Mouse (Mus musculus) midbrain, embryonic 12.5 days (tissue): Measurements from ENCODE around the gene Tenm1. TPM values are rescaled to one million over a fixed set of nuclear protein-coding genes. Genes with fewer than 3 reads are reported as not detected.

Experiments used
- ATAC-seq: fragments of 200-750 bp; cut with Nextera tagmentation; 2 replicates; pipeline ENCODE4 v1.8.0; 2017; ENCODE audit warnings: low read depth, moderate TSS enrichment, moderate library complexity; ENCODE audit not compliant: low FRiP score
- H3K27ac ChIP-seq: fragments of 300-500 bp; sonication (generic); replicated peaks from 2 replicates; pipeline ENCODE4 v1.5.1; 2016; ENCODE audit warnings: mild to moderate bottlenecking
- H3K27me3 ChIP-seq: fragments of 300-500 bp; sonication (generic); 2 replicates; pipeline ENCODE4 v1.6.1; 2016; ENCODE audit warnings: mild to moderate bottlenecking
- H3K36me3 ChIP-seq: fragments of 300-500 bp; sonication (generic); 2 replicates; pipeline ENCODE4 v1.6.1; 2016
- H3K4me1 ChIP-seq: fragments of 300-500 bp; sonication (generic); 2 replicates; pipeline ENCODE4 v1.6.1; 2016
- H3K4me2 ChIP-seq: fragments of 300-500 bp; sonication (generic); replicated peaks from 2 replicates; pipeline ENCODE4 v1.6.1; 2016; ENCODE audit warnings: mild to moderate bottlenecking, moderate library complexity
- H3K4me3 ChIP-seq: fragments of 300-500 bp; sonication (generic); 2 replicates; pipeline ENCODE4 v1.5.1; 2016; ENCODE audit warnings: mild to moderate bottlenecking
- H3K9ac ChIP-seq: fragments of 300-500 bp; sonication (generic); replicated peaks from 2 replicates; pipeline ENCODE4 v1.6.1; 2016; ENCODE audit warnings: mild to moderate bottlenecking, moderate library complexity
- H3K9me3 ChIP-seq: fragments of 300-500 bp; sonication (generic); 2 replicates; pipeline ENCODE4 v1.6.1; 2016; ENCODE audit warnings: mild to moderate bottlenecking
- WGBS: fragments of 180-500 bp; shearing (Covaris S2); methylation state at CpG from one replicate; pipeline ENCODE4 v1.1.7; 2016; 5-methylcytosine and 5-hydroxymethylcytosine counted together
- polyA plus RNA-seq: library from polyadenylated mRNA; unstranded; fragments of >200 nt; fragmentation: Nextera tagmentation; extraction: Ambion mirVana; gene quantifications from 2 replicates; pipeline ENCODE4 v1.2.1, GENCODE M21; 2016

Gene Tenm1
- polyA plus RNA-seq, result 6.4 and 7.4 TPM in 2 replicates

GRCm38 (mm10) chrX:43428855-43429263 is at the start of gene Tenm1:
Gene Tenm1, minus strand, starts transcription at chrX:43429126.
- peak within 1 kb of the TSS; percentile 20; the same call in 1 of the 2 replicates for H3K27ac ChIP-seq
- no peaks in the 10 kb centered on the region for H3K36me3 ChIP-seq
- no peaks in the 10 kb centered on the region for H3K4me1 ChIP-seq
- peak within 1 kb of the TSS; percentile 65 for H3K4me2 ChIP-seq
- ATAC-seq, result peak; percentile 42
- WGBS, result 12% methylated on average over 22 of the region's 22 CpGs
- H3K4me3 ChIP-seq, result peak within 1 kb of the TSS; percentile 43
- no peaks in the 10 kb centered on the region for H3K9me3 ChIP-seq
- 0 out of 2 replicates have a peak within 1 kb of the TSS, but pooled peaks have one; percentile 24 for H3K9ac ChIP-seq
- H3K27me3 ChIP-seq, result peaks cover 12% of the 10 kb centered on the region

GRCm38 (mm10) chrX:43467311-43467710 is 38.4 kb upstream of the Tenm1 start:
- H3K36me3 ChIP-seq, result no peaks in the 10 kb centered on the region
- no peaks in the 10 kb centered on the region for H3K9me3 ChIP-seq
- H3K27me3 ChIP-seq, result no peaks in the 10 kb centered on the region
- H3K4me1 ChIP-seq, result no peaks in the 10 kb centered on the region
- no peak overlapping the region for H3K27ac ChIP-seq
- H3K9ac ChIP-seq, result no peak overlapping the region
- no peak for ATAC-seq
- H3K4me3 ChIP-seq, result no peak overlapping the region
- H3K4me2 ChIP-seq, result no peak overlapping the region

- no peaks in the 10 kb centered on the region for H3K36me3 ChIP-seq
- peaks cover 12% of the 10 kb centered on the region for H3K27me3 ChIP-seq
- H3K4me1 ChIP-seq, result no peaks in the 10 kb centered on the region
- 13% methylated on average over 11 of the region's 11 CpGs for WGBS
- H3K9me3 ChIP-seq, result no peaks in the 10 kb centered on the region
- peak overlapping the region; percentile 65 for H3K4me2 ChIP-seq
- H3K9ac ChIP-seq, result no peak overlapping the region; the same call in 1 of the 2 replicates
- peak overlapping the region; percentile 20; the same call in 1 of the 2 replicates for H3K27ac ChIP-seq
- peak; percentile 57 for ATAC-seq
- peak overlapping the region; percentile 43 for H3K4me3 ChIP-seq
These were observed 1.7 kb upstream of the Tenm1 start for GRCm38 (mm10) chrX:43430581-43430980.

GRCm38 (mm10) chrX:43429982-43430531 is 1.1 kb upstream of the Tenm1 start:
- Histone ChIP-seq H3K27ac (peak overlapping the region; percentile 20; the same call in 1 of the 2 replicates), H3K9me3 (no peaks in the 10 kb centered on the region), H3K4me1 (no peaks in the 10 kb centered on the region), H3K27me3 (peaks cover 12% of the 10 kb centered on the region), H3K4me2 (peak overlapping the region; percentile 65), H3K36me3 (no peaks in the 10 kb centered on the region), H3K9ac (peak overlapping the region; percentile 24; the same call in 1 of the 2 replicates), H3K4me3 (peak overlapping the region; percentile 43)
- ATAC-seq, result peak; percentile 54
- WGBS, result 18% methylated on average over 25 of the region's 25 CpGs

- no peaks in the 10 kb centered on the region for H3K9me3 ChIP-seq
- no peak overlapping the region for H3K9ac ChIP-seq
- no peaks in the 10 kb centered on the region for H3K36me3 ChIP-seq
- no peaks in the 10 kb centered on the region for H3K4me1 ChIP-seq
- 28% methylated on average over 12 of the region's 12 CpGs for WGBS
- H3K4me2 ChIP-seq, result peak overlapping the region; percentile 65
- peaks cover 12% of the 10 kb centered on the region for H3K27me3 ChIP-seq
- H3K27ac ChIP-seq, result no peak overlapping the region
- peak; percentile 8; the same call in 1 of the 2 replicates for ATAC-seq
- H3K4me3 ChIP-seq, result peak overlapping the region; percentile 43
These were observed 411 bp upstream of the Tenm1 start for GRCm38 (mm10) chrX:43429337-43429736.

- Histone ChIP-seq H3K4me2 (peak overlapping the region; percentile 65), H3K27me3 (peaks cover 12% of the 10 kb centered on the region), H3K36me3 (no peaks in the 10 kb centered on the region), H3K4me1 (no peaks in the 10 kb centered on the region), H3K4me3 (peak overlapping the region; percentile 43), H3K9me3 (no peaks in the 10 kb centered on the region), H3K27ac (no peak overlapping the region), H3K9ac (no peak overlapping the region)
- WGBS, result 29% methylated on average over 12 of the region's 12 CpGs
- ATAC-seq, result no peak
These were observed 963 bp downstream of the Tenm1 start for GRCm38 (mm10) chrX:43427961-43428365.

GRCm38 (mm10) chrX:43427111-43427510 is 1.8 kb downstream of the Tenm1 start:
- Histone ChIP-seq H3K36me3 (no peaks in the 10 kb centered on the region), H3K4me2 (peak overlapping the region; percentile 65), H3K27me3 (peaks cover 12% of the 10 kb centered on the region), H3K9ac (no peak overlapping the region; the same call in 1 of the 2 replicates), H3K4me3 (peak overlapping the region; percentile 43), H3K27ac (no peak overlapping the region), H3K4me1 (no peaks in the 10 kb centered on the region), H3K9me3 (no peaks in the 10 kb centered on the region)
- 36% methylated on average over 10 of the region's 10 CpGs for WGBS
- no peak for ATAC-seq

- WGBS, result 80% methylated on average over 3 of the region's 3 CpGs
- Histone ChIP-seq H3K9ac (no peak overlapping the region), H3K36me3 (no peaks in the 10 kb centered on the region), H3K27me3 (no peaks in the 10 kb centered on the region), H3K4me1 (no peaks in the 10 kb centered on the region), H3K27ac (no peak overlapping the region), H3K4me2 (no peak overlapping the region), H3K9me3 (no peaks in the 10 kb centered on the region), H3K4me3 (no peak overlapping the region)
- no peak for ATAC-seq
These were observed 31.0 kb downstream of the Tenm1 start for GRCm38 (mm10) chrX:43397957-43398356.

- Histone ChIP-seq H3K36me3 (no peaks in the 10 kb centered on the region), H3K4me2 (no peak overlapping the region), H3K9me3 (no peaks in the 10 kb centered on the region), H3K4me3 (no peak overlapping the region), H3K27ac (no peak overlapping the region), H3K9ac (no peak overlapping the region), H3K27me3 (no peaks in the 10 kb centered on the region), H3K4me1 (no peaks in the 10 kb centered on the region)
- 85% methylated on average over 5 of the region's 5 CpGs for WGBS
- ATAC-seq, result no peak
These were observed 40.8 kb downstream of the Tenm1 start for GRCm38 (mm10) chrX:43388106-43388505.

GRCm38 (mm10) chrX:43372526-43372925 is 56.4 kb downstream of the Tenm1 start:
- H3K36me3 ChIP-seq, result no peaks in the 10 kb centered on the region
- no peaks in the 10 kb centered on the region for H3K27me3 ChIP-seq
- H3K4me2 ChIP-seq, result no peak overlapping the region
- no peaks in the 10 kb centered on the region for H3K4me1 ChIP-seq
- H3K27ac ChIP-seq, result no peak overlapping the region
- no peak overlapping the region for H3K9ac ChIP-seq
- 22% methylated on average over 1 of the region's 1 CpGs for WGBS
- no peak overlapping the region for H3K4me3 ChIP-seq
- no peak for ATAC-seq
- no peaks in the 10 kb centered on the region for H3K9me3 ChIP-seq

- no peaks in the 10 kb centered on the region for H3K36me3 ChIP-seq
- no peak overlapping the region for H3K4me3 ChIP-seq
- H3K4me2 ChIP-seq, result no peak overlapping the region
- H3K27ac ChIP-seq, result no peak overlapping the region
- H3K9ac ChIP-seq, result no peak overlapping the region
- H3K9me3 ChIP-seq, result no peaks in the 10 kb centered on the region
- 78% methylated on average over 1 of the region's 1 CpGs for WGBS
- no peaks in the 10 kb centered on the region for H3K4me1 ChIP-seq
- no peak for ATAC-seq
- no peaks in the 10 kb centered on the region for H3K27me3 ChIP-seq
These were observed 109.6 kb downstream of the Tenm1 start for GRCm38 (mm10) chrX:43319351-43319750.

- no peak overlapping the region for H3K27ac ChIP-seq
- H3K27me3 ChIP-seq, result no peaks in the 10 kb centered on the region
- WGBS, result 93% methylated on average over 3 of the region's 3 CpGs
- no peak overlapping the region for H3K4me2 ChIP-seq
- H3K9ac ChIP-seq, result no peak overlapping the region
- H3K36me3 ChIP-seq, result no peaks in the 10 kb centered on the region
- no peak overlapping the region for H3K4me3 ChIP-seq
- H3K9me3 ChIP-seq, result no peaks in the 10 kb centered on the region
- no peak for ATAC-seq
- no peaks in the 10 kb centered on the region for H3K4me1 ChIP-seq
These were observed 111.0 kb downstream of the Tenm1 start for GRCm38 (mm10) chrX:43317801-43318520.
